Mouse (Mus musculus): ENCODE measurements around the gene Tmem132d. TPM values are rescaled to one million over a fixed set of nuclear protein-coding genes. Genes with fewer than 3 reads are reported as not detected.
"Not testable (repeated sequence)": the region's sequence is repeated elsewhere in the genome, so short reads cannot be mapped to it uniquely, and the experiment has no call there.

The Tmem132d gene
- total RNA-seq, 2 experiments from 2014 or later, result 0.14 TPM; not detected in 1

GRCm38 (mm10) chr5:127859719-127860118 lies 573.2 kb downstream of the Tmem132d start:
- intact Hi-C loops (cut with DNase I), result no loop called here
- no peak for DNase-seq (ENCODE audit: low spot score)

DNA sequence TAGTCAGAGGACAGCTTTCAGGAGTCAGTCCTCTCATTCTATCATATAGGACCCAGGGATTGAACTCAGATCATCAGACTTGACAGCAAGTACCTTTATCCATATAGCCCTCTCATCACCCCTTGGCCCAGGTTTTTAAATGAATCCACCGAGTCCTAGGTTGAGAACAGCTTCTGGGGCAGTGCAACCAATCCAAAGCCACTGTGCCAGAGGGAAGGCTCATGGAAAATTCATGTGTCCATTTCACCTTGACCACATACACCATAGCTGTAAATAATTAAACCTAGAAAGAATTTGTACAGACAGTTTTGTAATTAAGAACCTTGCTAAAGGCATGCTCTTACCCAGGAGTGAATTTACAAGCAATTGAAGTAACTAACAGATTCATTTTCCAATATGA lies 580.6 kb downstream of the Tmem132d start:
- intact Hi-C loops (cut with DNase I), result no loop called here

DNA sequence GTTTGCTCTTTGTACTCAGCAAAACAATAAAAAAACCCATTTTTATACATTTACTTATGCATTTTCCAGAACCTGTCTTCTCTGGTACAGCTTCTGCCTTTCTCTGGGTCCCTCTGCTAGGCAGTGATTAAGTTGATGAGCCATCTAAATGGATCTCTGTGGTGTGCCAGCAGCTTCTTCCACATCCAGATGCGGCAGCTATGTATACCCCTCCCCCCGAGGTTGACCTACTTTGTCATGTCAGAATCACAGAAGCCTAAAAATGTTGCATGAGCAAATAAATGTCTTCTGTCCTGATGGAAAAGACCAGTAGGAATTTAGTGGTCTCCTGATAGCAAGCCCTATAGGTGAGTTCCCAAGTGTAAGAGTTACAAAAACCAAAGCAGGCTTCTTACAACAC lies 601.1 kb downstream of the Tmem132d start:
- no peak for DNase-seq (ENCODE audit: low spot score)

More for the DNA sequence above, 580.6 kb downstream of the Tmem132d start:
- no peak for DNase-seq (ENCODE audit: low spot score)

DNA sequence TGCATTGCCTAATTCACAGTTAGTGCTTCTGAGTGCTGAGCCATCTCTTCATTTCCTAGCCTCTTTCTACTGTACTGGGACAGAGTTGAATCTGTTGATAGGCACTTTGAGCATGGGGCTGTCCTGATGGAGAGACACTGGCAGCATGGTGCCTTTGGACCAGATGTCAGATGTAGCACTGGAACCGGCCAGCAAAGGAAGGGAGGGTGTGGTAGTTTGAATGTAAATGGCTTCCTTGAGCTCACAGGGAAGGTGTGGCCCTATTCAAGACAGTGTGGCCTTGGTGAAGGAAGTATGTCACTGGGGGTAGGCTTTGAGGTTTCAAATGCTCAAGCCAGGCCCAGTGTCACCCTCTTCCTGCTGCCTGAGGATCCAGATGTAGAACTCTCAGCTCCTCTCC lies 602.0 kb downstream of the Tmem132d start:
- DNase-seq (ENCODE audit: low spot score), result no peak
- intact Hi-C loops (cut with DNase I), result no loop called here

More for the DNA sequence above, 601.1 kb downstream of the Tmem132d start:
- intact Hi-C loops (cut with DNase I), result no loop called here

DNA sequence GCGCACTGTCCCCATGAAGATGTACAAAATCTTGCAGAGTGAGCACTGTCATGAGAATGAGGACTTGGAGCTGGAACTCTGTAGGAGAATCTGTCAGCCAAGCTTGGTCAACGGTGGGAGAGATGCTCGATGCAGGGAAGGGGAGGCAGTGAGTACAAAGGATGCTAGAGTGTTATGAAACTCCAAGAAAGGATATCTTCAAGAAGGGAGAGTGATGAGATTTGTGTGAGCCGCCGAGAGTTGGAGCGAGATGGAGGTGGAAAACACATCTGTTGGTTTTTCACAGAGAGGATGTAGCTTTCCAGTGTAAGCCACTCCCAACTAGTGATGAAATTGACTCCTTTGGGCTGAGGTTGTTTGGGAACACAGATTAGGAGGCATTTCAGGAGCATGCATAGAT lies 604.1 kb downstream of the Tmem132d start:
- intact Hi-C loops (cut with DNase I), result no loop called here
- DNase-seq (ENCODE audit: low spot score), result no peak

- DNase-seq (ENCODE audit: low spot score), result no peak
- intact Hi-C loops (cut with DNase I), result no loop called here
These were observed 610.9 kb downstream of the Tmem132d start for GRCm38 (mm10) chr5:127821960-127822359.

DNA sequence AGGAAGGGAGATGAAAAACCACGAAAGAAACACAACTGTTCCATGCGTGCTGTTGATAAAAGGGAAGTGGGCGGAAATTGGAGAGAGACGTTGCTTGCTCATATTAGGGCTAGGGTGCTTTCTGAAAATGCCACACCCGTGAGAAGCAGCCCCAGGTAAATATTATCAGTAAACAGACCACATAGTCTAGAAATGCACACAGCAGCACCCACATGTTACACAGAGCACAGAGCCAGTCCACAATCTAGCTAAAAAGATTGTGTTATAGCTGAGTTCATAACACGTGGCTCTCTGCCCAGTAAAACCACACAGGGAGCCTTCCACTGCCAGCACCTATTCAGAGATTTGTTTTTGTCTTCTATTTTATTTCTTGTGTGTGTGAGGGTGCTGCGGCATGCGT lies 617.6 kb downstream of the Tmem132d start:
- intact Hi-C loops (cut with DNase I), result no loop called here
- DNase-seq (ENCODE audit: low spot score), result no peak

- intact Hi-C loops (cut with DNase I), result no loop called here
- no peak for DNase-seq (ENCODE audit: low spot score)
These were observed 625.5 kb downstream of the Tmem132d start for GRCm38 (mm10) chr5:127807419-127807818.

DNA sequence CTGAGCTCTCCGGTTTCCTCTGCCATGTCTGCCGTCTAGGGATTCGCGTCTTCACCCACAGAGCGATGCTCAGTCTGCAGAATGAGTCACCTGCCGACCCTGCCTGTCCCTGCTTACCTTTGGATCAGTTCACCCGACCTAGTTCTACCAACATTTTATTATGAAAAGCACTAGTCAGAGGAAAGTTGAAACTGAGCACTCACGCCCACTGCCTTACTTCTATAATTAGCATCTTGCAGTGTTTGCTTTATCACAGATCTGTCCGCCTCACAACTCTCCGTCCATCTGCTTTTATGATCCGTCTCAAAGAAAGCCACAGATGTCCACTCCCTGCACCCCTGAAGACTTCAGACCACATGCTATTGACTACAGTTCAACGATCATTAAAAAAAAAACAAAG lies 626.0 kb downstream of the Tmem132d start:
- intact Hi-C loops (cut with DNase I), result no loop called here
- DNase-seq (ENCODE audit: low spot score), result no peak

DNA sequence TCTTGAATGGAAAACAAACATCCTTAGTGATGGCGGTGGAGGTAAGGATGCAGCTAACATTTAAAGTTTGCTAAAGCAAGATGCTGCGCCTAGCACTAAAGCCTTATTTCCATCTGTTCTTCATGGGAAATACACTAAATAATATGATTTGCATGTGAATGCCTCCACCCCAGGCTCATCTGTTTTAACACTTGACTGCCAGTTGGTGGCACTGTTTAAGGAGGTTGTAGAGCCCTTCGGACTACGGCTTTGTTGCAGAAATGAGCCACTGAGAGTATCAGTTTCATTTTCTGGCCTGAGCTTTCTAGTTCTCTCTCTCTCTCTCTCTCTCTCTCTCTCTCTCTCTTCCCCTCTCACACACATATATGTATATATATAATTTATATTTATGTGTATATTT lies 632.0 kb downstream of the Tmem132d start:
- intact Hi-C loops (cut with DNase I), result no loop called here
- no peak for DNase-seq (ENCODE audit: low spot score)

DNA sequence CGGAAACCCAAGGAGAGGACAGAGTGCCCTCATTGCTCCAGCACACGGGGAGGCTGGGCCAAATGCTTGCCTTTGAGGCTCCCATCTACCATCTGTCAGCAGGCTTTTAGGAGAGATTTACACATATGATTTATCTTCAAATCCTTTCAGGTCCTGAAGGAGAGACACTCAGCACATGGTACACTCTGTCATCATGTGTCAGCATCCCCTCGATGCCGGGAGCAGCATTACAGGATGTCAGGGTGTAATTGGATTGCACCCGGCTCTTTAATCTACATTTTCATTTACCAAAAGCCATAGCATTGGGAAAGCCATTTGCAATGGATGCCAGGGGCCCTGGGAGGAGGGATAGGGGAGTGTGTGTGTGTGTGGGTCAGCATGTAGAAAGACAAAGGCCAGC lies 651.7 kb downstream of the Tmem132d start:
- intact Hi-C loops (cut with DNase I), result no loop called here
- no peak for DNase-seq (ENCODE audit: low spot score)

- intact Hi-C loops (cut with DNase I), result no loop called here
- DNase-seq (ENCODE audit: low spot score), result no peak
These were observed 657.1 kb downstream of the Tmem132d start for GRCm38 (mm10) chr5:127775749-127776148.

DNA sequence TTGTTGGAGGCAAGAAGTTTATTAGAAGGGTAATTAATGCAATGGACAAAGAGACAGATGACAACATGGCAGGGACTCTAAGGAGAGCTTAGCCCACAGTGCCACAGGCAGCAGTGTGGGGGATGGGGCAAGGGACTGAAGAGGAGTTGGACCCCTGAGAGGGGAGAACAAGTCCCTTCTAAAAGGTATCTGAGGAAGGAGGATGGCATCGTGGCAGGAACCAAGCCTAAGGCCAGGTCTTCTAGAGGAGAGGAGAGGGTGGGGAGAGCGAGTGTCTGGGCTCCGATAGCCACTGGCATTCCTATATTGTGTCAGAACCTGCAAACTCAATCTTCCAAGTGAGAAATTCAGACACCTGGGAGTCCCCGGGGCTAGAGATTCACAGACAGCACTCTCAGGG lies 674.3 kb downstream of the Tmem132d start:
- DNase-seq (ENCODE audit: low spot score), result no peak
- intact Hi-C loops (cut with DNase I), result no loop called here

GRCm38 (mm10) chr5:127756671-127757423 lies 676.0 kb downstream of the Tmem132d start:
- DNase-seq (ENCODE audit: low spot score), result no peak

DNA sequence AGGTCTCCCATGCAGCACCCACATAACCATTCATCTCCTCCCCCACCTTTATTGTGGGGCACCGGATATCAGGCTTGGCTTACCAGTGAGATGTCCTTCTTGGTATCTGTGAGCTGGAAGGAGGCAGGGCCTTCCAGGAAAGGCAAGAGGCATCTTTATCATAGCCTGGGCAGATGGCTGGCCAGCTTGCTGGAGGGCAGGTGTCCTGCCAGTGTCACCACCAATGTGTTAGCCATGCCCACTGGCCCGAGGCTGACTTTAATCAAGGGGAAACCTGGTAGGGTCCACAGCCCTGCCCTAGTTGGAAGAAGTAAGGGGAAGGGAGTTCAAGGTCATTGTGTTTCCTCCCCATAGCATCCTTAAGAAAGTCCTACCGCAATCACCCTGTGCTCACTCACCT lies 676.9 kb downstream of the Tmem132d start:
- no peak for DNase-seq (ENCODE audit: low spot score)

More at GRCm38 (mm10) chr5:127756671-127757423, 676.0 kb downstream of the Tmem132d start:
- intact Hi-C loops (cut with DNase I), result no loop called here

GRCm38 (mm10) chr5:127755594-127755993 lies 677.3 kb downstream of the Tmem132d start:
- intact Hi-C loops (cut with DNase I), result no loop called here
- no peak for DNase-seq (ENCODE audit: low spot score)

More for the DNA sequence above, 676.9 kb downstream of the Tmem132d start:
- intact Hi-C loops (cut with DNase I), result no loop called here

DNA sequence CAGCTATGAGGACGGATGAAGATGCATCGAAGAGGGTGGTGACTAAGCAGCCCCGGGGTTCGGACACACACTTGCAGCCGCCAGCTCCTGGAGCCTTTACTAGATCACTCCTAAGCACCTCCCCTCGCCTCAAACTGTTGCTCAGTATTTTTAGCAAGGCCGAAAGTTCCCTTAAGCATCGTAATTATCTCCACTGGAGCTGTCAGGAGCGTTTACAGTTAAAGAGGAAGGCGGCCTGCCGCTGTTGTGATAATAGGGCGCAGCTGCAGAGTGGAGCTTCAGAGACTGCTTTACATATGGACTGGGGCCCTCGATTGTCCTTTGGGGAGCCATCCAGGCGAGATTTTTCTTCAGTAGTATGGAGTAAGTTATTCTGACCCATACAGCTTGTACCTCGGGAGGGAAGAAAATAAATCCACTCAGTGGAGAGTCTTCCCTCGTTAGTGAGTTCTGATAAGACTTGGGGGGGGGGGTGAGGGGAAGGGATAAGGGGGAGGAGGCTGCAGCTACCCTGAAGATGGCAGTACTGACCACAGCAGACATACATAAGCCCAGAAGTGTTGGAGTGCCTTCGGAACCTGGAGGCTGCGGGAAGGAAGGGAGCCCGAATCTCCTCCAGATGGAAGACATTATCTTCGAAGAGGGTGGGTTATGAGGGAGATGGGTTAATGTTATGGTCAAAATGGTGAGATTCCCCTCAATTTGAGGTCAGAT lies 681.5 kb downstream of the Tmem132d start:
- no peak for DNase-seq (ENCODE audit: low spot score)
- intact Hi-C loops (cut with DNase I), result no loop called here

- intact Hi-C loops (cut with DNase I); DNase-seq (ENCODE audit: low spot score): not testable (repeated sequence)
These were observed 683.3 kb downstream of the Tmem132d start for GRCm38 (mm10) chr5:127749540-127749939.

DNA sequence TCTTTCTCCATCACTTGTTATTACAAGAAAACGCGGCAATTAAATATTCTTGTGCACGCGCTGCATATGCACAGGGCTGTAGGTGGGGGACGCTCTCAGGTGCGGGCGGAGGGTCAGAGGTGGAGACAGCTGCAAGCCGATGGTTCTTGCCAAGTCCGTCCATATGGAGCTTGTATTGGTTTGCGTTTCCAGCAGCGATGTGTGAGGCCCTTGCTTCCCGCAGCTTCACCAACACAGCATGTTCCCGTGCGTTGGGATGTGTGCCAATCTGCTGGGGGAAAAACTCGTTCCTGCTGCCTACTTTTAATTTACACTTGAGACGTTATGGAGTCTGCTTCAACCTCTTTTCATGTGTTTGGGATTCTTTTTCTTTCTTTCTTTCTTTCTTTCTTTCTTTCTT lies 691.5 kb downstream of the Tmem132d start:
- DNase-seq (ENCODE audit: low spot score), result no peak
- intact Hi-C loops (cut with DNase I), result no loop called here

Measured in heart, postnatal 25 days (tissue).